Mouse (Mus musculus): Measurements from ENCODE around the gene Plekhs1. TPM values are rescaled to one million over a fixed set of nuclear protein-coding genes. Genes with fewer than 3 reads are reported as not detected.

Gene Plekhs1
- polyA plus RNA-seq, 1 experiment from 2014 or later, result 1.3 TPM

GRCm38 (mm10) chr19:56451867-56452266 is 9.6 kb upstream of the Plekhs1 start:
- no peaks in the 10 kb centered on the region for H3K9me3 ChIP-seq (replicated peaks; ENCODE audit: control insufficient read depth, low read length)
- no peak for ATAC-seq (ENCODE audit: insufficient read depth, low FRiP score)
- 61% methylated on average over 4 of the region's 4 CpGs for WGBS
- 0 out of 2 replicates have a peak, but pooled peaks cover 3% of the 10 kb centered on the region for H3K4me1 ChIP-seq (ENCODE audit: control insufficient read depth, insufficient read depth, low read length)
- H3K4me3 ChIP-seq (replicated peaks; ENCODE audit: low read length), result no peak overlapping the region
- H3K9ac ChIP-seq (ENCODE audit: low read length), result no peak overlapping the region
- no peak overlapping the region for H3K27ac ChIP-seq (ENCODE audit: low read length)
- H3K36me3 ChIP-seq (ENCODE audit: control insufficient read depth, insufficient read depth, low read length), result no peaks in the 10 kb centered on the region
- no peaks in the 10 kb centered on the region for H3K27me3 ChIP-seq (ENCODE audit: control insufficient read depth, insufficient read depth, low read length)
- H3K4me2 ChIP-seq (ENCODE audit: low read depth, low read length), result no peak overlapping the region

DNA sequence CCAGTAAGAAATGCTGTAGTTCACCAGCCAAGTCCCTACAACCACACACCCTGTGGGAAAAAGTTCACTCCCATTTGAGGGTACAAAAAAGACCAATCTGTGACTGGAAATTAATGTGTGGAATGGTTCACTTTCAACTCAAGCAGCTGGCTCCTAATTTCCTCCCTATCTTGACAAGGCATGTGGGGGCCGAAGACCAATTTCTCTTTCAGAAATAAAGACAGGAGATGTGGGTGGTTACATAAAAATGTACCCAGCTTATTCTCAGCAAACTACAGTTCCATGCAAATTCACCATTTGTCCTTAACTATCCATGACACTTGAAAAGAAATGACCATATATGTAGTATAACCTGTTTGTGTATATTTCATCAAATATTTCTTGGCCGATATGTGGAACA is 9.0 kb upstream of the Plekhs1 start:
- Histone ChIP-seq H3K27ac (ENCODE audit: low read length) (no peak overlapping the region), H3K4me2 (ENCODE audit: low read depth, low read length) (no peak overlapping the region), H3K36me3 (ENCODE audit: control insufficient read depth, insufficient read depth, low read length) (no peaks in the 10 kb centered on the region), H3K4me3 (replicated peaks; ENCODE audit: low read length) (no peak overlapping the region), H3K27me3 (ENCODE audit: control insufficient read depth, insufficient read depth, low read length) (no peaks in the 10 kb centered on the region), H3K9me3 (replicated peaks; ENCODE audit: control insufficient read depth, low read length) (no peaks in the 10 kb centered on the region), H3K4me1 (ENCODE audit: control insufficient read depth, insufficient read depth, low read length) (peaks cover 7% of the 10 kb centered on the region), H3K9ac (ENCODE audit: low read length) (no peak overlapping the region)
- ATAC-seq (ENCODE audit: insufficient read depth, low FRiP score), result no peak
- 72% methylated on average over 2 of the region's 2 CpGs for WGBS

DNA sequence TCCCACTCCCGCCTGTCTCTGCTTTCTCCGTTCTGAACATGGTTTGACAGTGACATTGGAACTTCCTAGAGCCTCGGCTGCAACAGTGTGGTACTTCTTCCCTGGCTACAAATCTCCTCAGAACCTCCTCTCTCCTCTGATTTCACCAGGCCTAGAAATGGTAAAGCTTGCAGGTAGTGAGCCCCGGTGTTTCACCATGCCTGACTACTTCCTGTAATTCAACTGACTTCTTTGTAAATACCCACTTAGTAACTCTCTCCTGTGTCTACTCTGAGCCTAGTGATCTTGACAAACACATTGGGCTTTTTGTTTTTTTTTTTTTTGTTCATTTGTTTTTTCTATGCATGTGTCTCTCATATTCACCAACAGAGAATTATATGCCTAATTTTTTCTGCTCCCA is 6.6 kb upstream of the Plekhs1 start:
- Histone ChIP-seq H3K4me3 (replicated peaks; ENCODE audit: low read length) (no peak overlapping the region), H3K27ac (ENCODE audit: low read length) (no peak overlapping the region), H3K4me2 (ENCODE audit: low read depth, low read length) (no peak overlapping the region), H3K9me3 (replicated peaks; ENCODE audit: control insufficient read depth, low read length) (no peaks in the 10 kb centered on the region), H3K27me3 (ENCODE audit: control insufficient read depth, insufficient read depth, low read length) (no peaks in the 10 kb centered on the region), H3K4me1 (ENCODE audit: control insufficient read depth, insufficient read depth, low read length) (peaks cover 8% of the 10 kb centered on the region), H3K36me3 (ENCODE audit: control insufficient read depth, insufficient read depth, low read length) (no peaks in the 10 kb centered on the region), H3K9ac (ENCODE audit: low read length) (no peak overlapping the region)
- WGBS, result 66% methylated on average over 4 of the region's 4 CpGs
- ATAC-seq (ENCODE audit: insufficient read depth, low FRiP score), result no peak

DNA sequence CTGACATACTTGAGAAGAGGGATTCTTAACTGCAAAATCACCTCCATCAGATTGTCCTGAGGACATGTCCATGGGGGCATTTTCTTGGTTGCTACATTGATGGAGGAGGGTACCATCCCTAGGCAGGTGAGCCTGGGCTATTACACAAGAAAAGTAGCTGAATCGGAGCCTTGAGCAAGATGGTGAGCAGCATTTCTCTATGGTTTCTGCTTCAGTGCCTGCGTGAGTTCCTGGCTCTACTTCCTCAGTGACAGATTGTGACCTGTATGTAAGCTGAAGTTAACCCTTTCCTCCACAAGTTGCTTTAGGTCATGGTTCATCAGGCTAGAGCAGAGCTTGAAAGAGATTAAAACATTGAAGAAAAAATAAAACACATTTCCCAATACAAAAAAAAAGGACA is 6.1 kb upstream of the Plekhs1 start:
- Histone ChIP-seq H3K27ac (ENCODE audit: low read length) (no peak overlapping the region), H3K36me3 (ENCODE audit: control insufficient read depth, insufficient read depth, low read length) (no peaks in the 10 kb centered on the region), H3K4me1 (ENCODE audit: control insufficient read depth, insufficient read depth, low read length) (peaks cover 8% of the 10 kb centered on the region), H3K27me3 (ENCODE audit: control insufficient read depth, insufficient read depth, low read length) (no peaks in the 10 kb centered on the region), H3K9me3 (replicated peaks; ENCODE audit: control insufficient read depth, low read length) (no peaks in the 10 kb centered on the region), H3K9ac (ENCODE audit: low read length) (no peak overlapping the region), H3K4me3 (replicated peaks; ENCODE audit: low read length) (no peak overlapping the region), H3K4me2 (ENCODE audit: low read depth, low read length) (no peak overlapping the region)
- WGBS, result 41% methylated on average over 2 of the region's 2 CpGs
- ATAC-seq (ENCODE audit: insufficient read depth, low FRiP score), result no peak

- H3K9ac ChIP-seq (ENCODE audit: low read length), result no peak overlapping the region
- no peak overlapping the region for H3K4me3 ChIP-seq (replicated peaks; ENCODE audit: low read length)
- 88% methylated on average over 4 of the region's 4 CpGs for WGBS
- H3K4me1 ChIP-seq (ENCODE audit: control insufficient read depth, insufficient read depth, low read length), result peaks cover 18% of the 10 kb centered on the region
- H3K4me2 ChIP-seq (ENCODE audit: low read depth, low read length), result no peak overlapping the region
- H3K36me3 ChIP-seq (ENCODE audit: control insufficient read depth, insufficient read depth, low read length), result no peaks in the 10 kb centered on the region
- H3K27ac ChIP-seq (ENCODE audit: low read length), result no peak overlapping the region
- H3K27me3 ChIP-seq (ENCODE audit: control insufficient read depth, insufficient read depth, low read length), result no peaks in the 10 kb centered on the region
- H3K9me3 ChIP-seq (replicated peaks; ENCODE audit: control insufficient read depth, low read length), result no peaks in the 10 kb centered on the region
- ATAC-seq (ENCODE audit: insufficient read depth, low FRiP score), result no peak
Measured at GRCm38 (mm10) chr19:56457569-56457968, 3.9 kb upstream of the Plekhs1 start.

DNA sequence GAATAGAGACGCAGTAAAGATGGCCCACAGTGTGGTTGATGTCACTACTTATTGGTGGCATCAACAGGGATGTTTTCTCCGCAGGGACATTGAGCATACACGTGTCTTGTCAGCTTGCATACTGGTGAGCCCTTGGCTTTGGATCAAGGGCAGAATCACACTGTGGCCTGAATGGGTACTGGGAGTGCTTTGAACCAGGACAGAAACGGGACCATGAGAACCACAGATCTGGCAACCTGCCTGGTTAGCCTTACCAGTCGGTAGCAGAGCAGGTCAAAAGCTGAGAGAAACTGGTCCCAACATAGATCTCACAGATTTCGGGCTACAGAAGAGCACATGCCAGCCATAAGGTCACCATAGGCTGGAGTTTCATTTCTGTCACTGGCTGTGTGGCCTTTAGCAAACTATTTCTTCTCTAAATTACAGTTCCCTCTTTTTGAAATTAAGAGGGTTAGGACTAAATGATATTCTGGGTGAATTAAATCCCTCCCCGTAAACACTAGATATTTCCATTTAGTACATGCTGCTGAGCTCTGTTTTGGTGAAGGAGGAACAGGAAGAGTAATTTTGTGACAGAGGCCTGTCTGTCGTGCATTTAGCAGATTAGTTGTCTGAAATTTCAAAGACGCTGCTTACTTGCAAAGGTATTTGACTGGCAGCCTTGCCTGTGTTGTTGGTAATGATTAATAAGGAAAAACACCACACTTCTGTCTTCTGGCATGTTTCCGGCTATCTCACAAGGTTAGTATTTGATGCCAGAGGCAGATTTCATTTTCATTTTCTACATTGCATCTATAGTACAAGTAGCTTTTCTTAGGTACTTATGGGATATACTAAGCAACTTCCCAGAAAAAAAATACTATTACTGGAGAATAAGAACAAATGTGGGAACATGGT is 2.0 kb upstream of the Plekhs1 start:
- no peak overlapping the region for H3K27ac ChIP-seq (ENCODE audit: low read length)
- H3K9ac ChIP-seq (ENCODE audit: low read length), result no peak overlapping the region
- peaks cover 23% of the 10 kb centered on the region for H3K4me1 ChIP-seq (ENCODE audit: control insufficient read depth, insufficient read depth, low read length)
- H3K9me3 ChIP-seq (replicated peaks; ENCODE audit: control insufficient read depth, low read length), result no peaks in the 10 kb centered on the region
- ATAC-seq (ENCODE audit: insufficient read depth, low FRiP score), result no peak
- no peaks in the 10 kb centered on the region for H3K27me3 ChIP-seq (ENCODE audit: control insufficient read depth, insufficient read depth, low read length)
- no peak overlapping the region for H3K4me2 ChIP-seq (ENCODE audit: low read depth, low read length)
- no peaks in the 10 kb centered on the region for H3K36me3 ChIP-seq (ENCODE audit: control insufficient read depth, insufficient read depth, low read length)
- H3K4me3 ChIP-seq (replicated peaks; ENCODE audit: low read length), result no peak overlapping the region
- 81% methylated on average over 10 of the region's 10 CpGs for WGBS

DNA sequence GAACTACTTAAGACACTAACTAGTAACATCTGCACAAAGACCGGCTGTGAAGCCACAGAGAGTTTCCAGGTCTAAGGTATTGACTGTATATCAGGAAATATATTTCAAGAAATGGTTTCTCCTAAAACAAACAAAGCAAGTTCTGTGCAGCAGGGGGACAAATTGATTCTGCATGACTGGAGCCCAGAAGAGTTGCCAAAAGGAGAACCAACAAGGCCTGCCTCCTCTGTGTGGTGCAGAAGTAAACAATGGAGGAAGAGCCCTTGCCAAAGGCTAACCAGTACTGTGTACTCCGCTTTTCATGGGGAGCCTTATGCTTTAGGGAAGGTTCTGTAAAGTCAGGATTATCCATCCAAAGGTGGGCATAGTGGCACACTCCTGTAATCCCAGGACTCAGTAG is 1.2 kb upstream of the Plekhs1 start:
- WGBS, result 64% methylated on average over 2 of the region's 2 CpGs
- H3K4me2 ChIP-seq (ENCODE audit: low read depth, low read length), result no peak overlapping the region
- H3K27ac ChIP-seq (ENCODE audit: low read length), result no peak overlapping the region
- no peaks in the 10 kb centered on the region for H3K9me3 ChIP-seq (replicated peaks; ENCODE audit: control insufficient read depth, low read length)
- no peak overlapping the region for H3K9ac ChIP-seq (ENCODE audit: low read length)
- no peaks in the 10 kb centered on the region for H3K27me3 ChIP-seq (ENCODE audit: control insufficient read depth, insufficient read depth, low read length)
- no peak for ATAC-seq (ENCODE audit: insufficient read depth, low FRiP score)
- no peaks in the 10 kb centered on the region for H3K36me3 ChIP-seq (ENCODE audit: control insufficient read depth, insufficient read depth, low read length)
- no peak overlapping the region for H3K4me3 ChIP-seq (replicated peaks; ENCODE audit: low read length)
- H3K4me1 ChIP-seq (ENCODE audit: control insufficient read depth, insufficient read depth, low read length), result peaks cover 23% of the 10 kb centered on the region

DNA sequence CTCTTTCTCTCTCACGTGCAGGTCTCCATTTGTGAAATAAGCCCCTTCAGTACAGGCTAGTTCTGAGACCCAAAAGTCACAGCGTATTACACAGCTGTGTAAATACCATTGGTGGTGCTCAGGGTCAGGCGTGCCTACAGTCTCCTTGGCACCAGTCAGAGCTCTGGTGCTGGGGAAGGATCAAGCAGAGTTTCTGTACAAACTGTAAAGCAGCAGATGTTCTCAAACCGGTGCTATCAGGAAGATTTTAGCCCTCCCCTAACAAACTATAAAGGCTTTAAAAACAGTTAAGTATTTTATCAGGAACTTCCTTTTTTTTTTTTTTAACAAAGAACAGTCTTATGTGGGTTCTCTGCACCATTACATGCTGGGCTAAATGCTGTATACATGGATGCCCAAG is 1.3 kb downstream of the Plekhs1 start:
- H3K9ac ChIP-seq (ENCODE audit: low read length), result no peak overlapping the region
- ATAC-seq (ENCODE audit: insufficient read depth, low FRiP score), result peak; percentile 64; the same call in 1 of the 2 replicates
- no peak overlapping the region for H3K4me2 ChIP-seq (ENCODE audit: low read depth, low read length)
- H3K4me3 ChIP-seq (replicated peaks; ENCODE audit: low read length), result no peak overlapping the region
- peak overlapping the region; percentile 16; the same call in 1 of the 2 replicates for H3K27ac ChIP-seq (ENCODE audit: low read length)
- H3K36me3 ChIP-seq (ENCODE audit: control insufficient read depth, insufficient read depth, low read length), result no peaks in the 10 kb centered on the region
- H3K9me3 ChIP-seq (replicated peaks; ENCODE audit: control insufficient read depth, low read length), result no peaks in the 10 kb centered on the region
- H3K4me1 ChIP-seq (ENCODE audit: control insufficient read depth, insufficient read depth, low read length), result peaks cover 15% of the 10 kb centered on the region
- no peaks in the 10 kb centered on the region for H3K27me3 ChIP-seq (ENCODE audit: control insufficient read depth, insufficient read depth, low read length)
- 51% methylated on average over 4 of the region's 4 CpGs for WGBS

DNA sequence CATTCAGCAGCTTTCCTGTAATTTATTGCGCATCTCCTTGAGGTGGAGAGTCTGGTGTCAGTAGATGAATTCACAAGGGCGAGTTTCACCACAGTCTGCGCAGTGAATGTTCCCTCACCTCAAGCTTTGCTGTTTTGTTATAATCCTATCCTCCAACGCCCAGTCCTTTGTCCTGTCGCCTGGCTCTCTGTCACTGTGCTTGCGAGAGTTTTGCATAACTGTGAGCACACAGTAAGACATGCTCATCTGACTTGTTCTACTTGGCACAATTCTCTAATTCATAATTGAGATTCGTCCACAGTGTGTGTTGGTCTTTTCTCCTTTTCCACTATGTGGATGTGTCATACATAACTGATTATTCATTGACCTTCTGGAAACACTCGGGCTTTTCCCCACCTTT is 5.0 kb downstream of the Plekhs1 start:
- no peaks in the 10 kb centered on the region for H3K36me3 ChIP-seq (ENCODE audit: control insufficient read depth, insufficient read depth, low read length)
- no peaks in the 10 kb centered on the region for H3K27me3 ChIP-seq (ENCODE audit: control insufficient read depth, insufficient read depth, low read length)
- no peak overlapping the region for H3K4me3 ChIP-seq (replicated peaks; ENCODE audit: low read length)
- no peak overlapping the region for H3K27ac ChIP-seq (ENCODE audit: low read length)
- 70% methylated on average over 8 of the region's 8 CpGs for WGBS
- H3K9me3 ChIP-seq (replicated peaks; ENCODE audit: control insufficient read depth, low read length), result no peaks in the 10 kb centered on the region
- H3K4me2 ChIP-seq (ENCODE audit: low read depth, low read length), result no peak overlapping the region
- H3K4me1 ChIP-seq (ENCODE audit: control insufficient read depth, insufficient read depth, low read length), result peaks cover 10% of the 10 kb centered on the region
- H3K9ac ChIP-seq (ENCODE audit: low read length), result no peak overlapping the region
- no peak for ATAC-seq (ENCODE audit: insufficient read depth, low FRiP score)

Data from stomach, embryonic 16.5 days (tissue).